In genomic region chr16:35542421-35542780, GRCm38 (mm10) we compare ENCODE assay signal across 10 mouse cellular contexts. TPM values are rescaled to one million over a fixed set of nuclear protein-coding genes. Genes with fewer than 3 reads are reported as not detected.
DNase-seq lines count a peak whose midpoint lies in the region; ATAC-seq and TF ChIP-seq lines count a peak whose summit lies in the region.
"Had no signal": no experiment of that assay in that cellular context is flagged by ENCODE, and none has a peak within 500 bp of the region (broad histone marks: within the 10 kb centered on the region; RNA-seq: fewer than 3 reads in every experiment).

No protein-coding gene starts in this region.

- WGBS in kidney, embryonic 14.5 days: under 1% methylated on average over 27 of the region's 27 CpGs
- WGBS in embryonic facial prominence, embryonic 13.5 days: 1% methylated on average over 27 of the region's 27 CpGs
- 2% methylated on average over 27 of the region's 27 CpGs for WGBS in hindbrain, postnatal 0 days
- 1% methylated on average over 26 of the region's 27 CpGs for WGBS in midbrain, postnatal 0 days

- H3K27me3 ChIP-seq in kidney, embryonic 14.5 days (ENCODE audit: control insufficient read depth, insufficient read depth, low read length): peaks cover 32% of the 10 kb centered on the region
- H3K27me3 ChIP-seq in embryonic facial prominence, embryonic 13.5 days: peaks cover 70% of the 10 kb centered on the region
- no peaks in the 10 kb centered on the region for H3K27me3 ChIP-seq in hindbrain, postnatal 0 days (ENCODE audit: insufficient read depth, low read length)
- H3K27me3 ChIP-seq in midbrain, postnatal 0 days (ENCODE audit: insufficient read depth, low read length): peaks cover 8% of the 10 kb centered on the region

- no peak for ATAC-seq in kidney, embryonic 14.5 days (ENCODE audit: low FRiP score, low TSS enrichment)
- ATAC-seq in embryonic facial prominence, embryonic 13.5 days (ENCODE audit: insufficient number of reproducible peaks, insufficient read depth, low FRiP score, low TSS enrichment, low read depth): no peak
- no peak for ATAC-seq in hindbrain, postnatal 0 days
- ATAC-seq in midbrain, postnatal 0 days (ENCODE audit: low FRiP score): no peak

- H3K36me3 ChIP-seq in kidney, embryonic 14.5 days (ENCODE audit: control insufficient read depth, insufficient read depth, low read length): no peaks in the 10 kb centered on the region
- H3K36me3 ChIP-seq in embryonic facial prominence, embryonic 13.5 days: no peaks in the 10 kb centered on the region
- no peaks in the 10 kb centered on the region for H3K36me3 ChIP-seq in hindbrain, postnatal 0 days (ENCODE audit: insufficient read depth, low read length)
- no peaks in the 10 kb centered on the region for H3K36me3 ChIP-seq in midbrain, postnatal 0 days (ENCODE audit: insufficient read depth, low read length)

- peak overlapping the region; percentile 94 for H3K4me2 ChIP-seq in kidney, embryonic 14.5 days (replicated peaks; ENCODE audit: low read depth, low read length)
- peak overlapping the region; percentile 99 for H3K4me2 ChIP-seq in embryonic facial prominence, embryonic 13.5 days
- H3K4me2 ChIP-seq in hindbrain, postnatal 0 days (ENCODE audit: low read depth, low read length): peak overlapping the region; percentile 83
- H3K4me2 ChIP-seq in midbrain, postnatal 0 days (ENCODE audit: low read depth, low read length, poor library complexity, severe bottlenecking): peak overlapping the region; percentile 99

- DNase-seq in kidney, adult 9 months: no peak
- no peak for DNase-seq in hindbrain, postnatal 0 days (ENCODE audit: low spot score)
- no peak for DNase-seq in midbrain, postnatal 0 days (ENCODE audit: low spot score)
- DNase-seq in adipocyte (ENCODE audit: low spot score) (no peak), MN1 (ENCODE audit: low spot score) (no peak)
- no peak for DNase-seq in frontal cortex, postnatal 25 days (ENCODE audit: low spot score in 2 of 2)
- DNase-seq: thymus, postnatal 25 days had no signal

- H3K4me1 ChIP-seq in kidney, embryonic 14.5 days (ENCODE audit: control insufficient read depth, insufficient read depth, low read length): peaks cover 7% of the 10 kb centered on the region; the same call in 1 of the 2 replicates
- H3K4me1 ChIP-seq in embryonic facial prominence, embryonic 13.5 days: peaks cover 21% of the 10 kb centered on the region
- H3K4me1 ChIP-seq in hindbrain, postnatal 0 days (ENCODE audit: insufficient read depth, low read length): no peaks in the 10 kb centered on the region; the same call in 1 of the 2 replicates
- H3K4me1 ChIP-seq in midbrain, postnatal 0 days (ENCODE audit: insufficient read depth, low read length): no peaks in the 10 kb centered on the region

- TF ChIP-seq CTCF in hindbrain, postnatal 0 days (IDR thresholded peaks at IDR 0.05; ENCODE audit: low read depth): no peak
- no peak for TF ChIP-seq CTCF in midbrain, postnatal 0 days (IDR thresholded peaks at IDR 0.05)

- no peaks in the 10 kb centered on the region for H3K9me3 ChIP-seq in kidney, embryonic 14.5 days (ENCODE audit: control insufficient read depth, low read length)
- H3K9me3 ChIP-seq in embryonic facial prominence, embryonic 13.5 days: no peaks in the 10 kb centered on the region
- no peaks in the 10 kb centered on the region for H3K9me3 ChIP-seq in hindbrain, postnatal 0 days (ENCODE audit: low read length)
- H3K9me3 ChIP-seq in midbrain, postnatal 0 days (ENCODE audit: low read length): no peaks in the 10 kb centered on the region

- H3K9ac ChIP-seq in kidney, embryonic 14.5 days (ENCODE audit: low read depth, low read length): peak overlapping the region; percentile 68
- peak overlapping the region; percentile 75 for H3K9ac ChIP-seq in embryonic facial prominence, embryonic 13.5 days
- peak overlapping the region; percentile 56 for H3K9ac ChIP-seq in hindbrain, postnatal 0 days (replicated peaks; ENCODE audit: low read length)
- H3K9ac ChIP-seq in midbrain, postnatal 0 days (replicated peaks; ENCODE audit: low read length, poor library complexity, severe bottlenecking): peak overlapping the region; percentile 63

- H3K4me3 ChIP-seq in kidney, embryonic 14.5 days (ENCODE audit: low read length): peak overlapping the region; percentile 62
- H3K4me3 ChIP-seq in embryonic facial prominence, embryonic 13.5 days: peak overlapping the region; percentile 59
- H3K4me3 ChIP-seq in hindbrain, postnatal 0 days (ENCODE audit: low read length): peak overlapping the region; percentile 72
- peak overlapping the region; percentile 69 for H3K4me3 ChIP-seq in midbrain, postnatal 0 days (ENCODE audit: low read depth, low read length)

- H3K27ac ChIP-seq in kidney, embryonic 14.5 days (ENCODE audit: low read depth, low read length): no peak overlapping the region
- no peak overlapping the region for H3K27ac ChIP-seq in embryonic facial prominence, embryonic 13.5 days
- H3K27ac ChIP-seq in hindbrain, postnatal 0 days: no peak overlapping the region
- 0 out of 2 replicates have a peak overlapping the region, but pooled peaks have one; percentile 26 for H3K27ac ChIP-seq in midbrain, postnatal 0 days (ENCODE audit: low read depth, low read length)

RNA-seq across cellular contexts. Expression of gene Sema5b, which starts 1.5 kb away (rescaled TPM):
- 4.9 and 8.4 TPM in 2 replicates for polyA plus RNA-seq in kidney, embryonic 14.5 days (2014; fragmentation: Nextera tagmentation; extraction: Ambion mirVana)
- polyA plus RNA-seq in embryonic facial prominence, embryonic 13.5 days (2015; fragmentation: Nextera tagmentation; extraction: Ambion mirVana): 5.0 and 5.8 TPM in 2 replicates
- total RNA-seq in hindbrain, postnatal 0 days (2014; rRNA removed): 37.0 and 47.0 TPM in 2 replicates
- polyA plus RNA-seq in hindbrain, postnatal 0 days (2015; fragmentation: Nextera tagmentation; extraction: Ambion mirVana): 12.3 and 14.8 TPM in 2 replicates
- 30.9 and 46.5 TPM in 2 replicates for total RNA-seq in midbrain, postnatal 0 days (2014; rRNA removed)
- polyA plus RNA-seq in midbrain, postnatal 0 days (2015; fragmentation: Nextera tagmentation; extraction: Ambion mirVana): 9.5 and 11.4 TPM in 2 replicates
- total RNA-seq: MEL had no signal

RNA-seq across cellular contexts. Expression of gene Pdia5, which starts 51.7 kb away (rescaled TPM):
- 20.8 and 29.5 TPM in 2 replicates for polyA plus RNA-seq in kidney, embryonic 14.5 days (2014; fragmentation: Nextera tagmentation; extraction: Ambion mirVana)
- 33.3 and 35.1 TPM in 2 replicates for polyA plus RNA-seq in embryonic facial prominence, embryonic 13.5 days (2015; fragmentation: Nextera tagmentation; extraction: Ambion mirVana)
- 1.4 and 5.5 TPM in 2 replicates for total RNA-seq in hindbrain, postnatal 0 days (2014; rRNA removed)
- polyA plus RNA-seq in hindbrain, postnatal 0 days (2015; fragmentation: Nextera tagmentation; extraction: Ambion mirVana): 9.1 and 9.2 TPM in 2 replicates
- 2.6 and 4.3 TPM in 2 replicates for total RNA-seq in midbrain, postnatal 0 days (2014; rRNA removed)
- polyA plus RNA-seq in midbrain, postnatal 0 days (2015; fragmentation: Nextera tagmentation; extraction: Ambion mirVana): 7.7 and 8.0 TPM in 2 replicates
- total RNA-seq: MEL had no signal
